Mouse (Mus musculus): ENCODE measurements at regions not wholly inside any gene's neighbourhood (a gene's known extent, or its start where the extent isn't known, plus 50 kb on each side); places are given as distances from the start of the nearest gene placed in this dataset.

DNA sequence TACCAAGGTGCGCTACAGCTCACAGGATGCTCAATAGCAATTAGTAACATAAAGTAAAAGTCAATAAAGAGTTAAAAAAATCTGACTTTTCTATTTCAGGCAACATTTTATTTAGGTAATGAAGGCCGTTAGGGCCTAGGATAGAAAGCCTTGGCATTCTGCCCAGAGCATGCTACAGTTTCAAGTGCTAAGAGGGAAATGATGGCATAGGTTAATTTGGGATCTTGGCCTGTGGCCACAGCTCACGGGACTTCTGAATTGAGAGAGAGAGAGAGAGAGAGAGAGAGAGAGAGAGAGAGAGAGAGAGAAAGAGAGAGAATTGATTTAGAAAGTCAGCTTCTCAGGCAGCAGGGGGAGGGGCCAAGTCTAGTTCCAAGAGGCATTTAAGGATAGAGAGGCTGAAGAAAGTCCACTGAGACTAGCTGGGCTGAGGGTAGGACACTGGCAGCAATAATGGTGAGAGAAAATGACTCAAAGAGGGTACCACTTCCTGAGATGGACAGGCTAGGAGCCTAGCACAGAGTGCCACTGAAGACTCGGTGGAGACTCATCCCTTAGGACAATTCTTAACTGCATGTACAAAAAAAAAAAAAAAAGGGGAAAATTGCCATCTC lies 52.6 kb upstream of the Klf14 start:
- intact Hi-C loops (cut with DNase I) = no loop called here
- peak; percentile 96 to 97 for DNase-seq

DNA sequence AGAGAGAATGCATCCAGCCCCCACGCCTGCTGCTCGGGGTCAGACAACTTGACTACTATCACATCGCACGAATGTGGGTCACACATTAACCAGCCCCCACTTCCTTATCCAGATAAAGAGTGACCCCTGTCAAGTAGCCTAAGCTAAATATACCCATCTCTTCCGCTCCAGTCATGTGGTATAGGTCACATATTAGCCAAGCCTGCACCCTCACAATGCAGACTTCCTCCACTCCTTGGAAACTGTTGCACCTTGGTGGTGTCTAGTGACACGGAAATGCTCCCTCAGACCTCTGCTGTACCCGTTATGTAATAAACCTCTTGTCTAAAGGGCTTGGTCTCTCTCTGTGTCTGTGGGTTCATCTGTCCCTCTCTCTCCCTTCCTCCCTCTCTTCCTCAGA lies 57.7 kb upstream of the Klf14 start:
- intact Hi-C loops (cut with DNase I) = no loop called here
- no peak for DNase-seq

DNA sequence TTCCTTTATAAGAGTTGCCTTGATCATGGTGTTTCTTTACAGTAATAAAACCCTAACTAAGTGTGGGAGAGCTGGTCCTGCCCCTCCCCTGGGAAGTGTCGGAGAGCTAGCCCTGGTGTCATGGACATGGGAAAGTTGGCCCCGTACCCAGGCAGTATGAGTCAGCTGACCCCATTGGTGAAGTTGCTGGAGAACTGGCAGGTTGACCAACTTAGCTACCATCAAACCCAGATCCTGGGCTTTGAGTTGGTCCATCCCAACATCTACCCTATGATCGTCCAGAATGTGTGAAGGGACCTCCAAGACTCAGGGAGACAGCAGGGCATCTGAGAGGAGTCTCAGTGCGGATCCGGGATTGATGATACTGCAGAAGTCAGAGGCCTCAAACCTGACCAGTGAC lies 62.9 kb upstream of the Klf14 start:
- intact Hi-C loops (cut with DNase I) = no loop called here
- no peak for DNase-seq

DNA sequence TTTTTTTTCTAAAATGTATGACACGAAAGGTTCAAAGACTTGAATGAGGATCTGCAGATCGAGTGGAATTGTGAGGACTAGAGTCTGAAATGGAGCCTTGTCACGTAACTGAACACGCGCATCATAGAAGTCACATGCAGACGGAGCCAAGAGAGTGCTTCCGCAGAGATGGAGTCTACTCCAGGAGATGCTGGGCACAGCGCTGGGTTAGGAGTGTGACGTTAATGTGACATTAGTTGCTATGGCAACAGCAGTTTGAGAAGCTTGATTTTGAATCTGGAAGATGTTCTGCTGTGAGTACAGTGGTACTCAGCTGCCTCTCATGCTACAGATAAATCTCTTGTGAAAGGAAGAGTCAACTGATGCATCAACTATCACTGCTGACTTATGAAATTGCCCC lies 70.9 kb upstream of the Klf14 start:
- DNase-seq = no peak
- intact Hi-C loops (cut with DNase I) = no loop called here

DNA sequence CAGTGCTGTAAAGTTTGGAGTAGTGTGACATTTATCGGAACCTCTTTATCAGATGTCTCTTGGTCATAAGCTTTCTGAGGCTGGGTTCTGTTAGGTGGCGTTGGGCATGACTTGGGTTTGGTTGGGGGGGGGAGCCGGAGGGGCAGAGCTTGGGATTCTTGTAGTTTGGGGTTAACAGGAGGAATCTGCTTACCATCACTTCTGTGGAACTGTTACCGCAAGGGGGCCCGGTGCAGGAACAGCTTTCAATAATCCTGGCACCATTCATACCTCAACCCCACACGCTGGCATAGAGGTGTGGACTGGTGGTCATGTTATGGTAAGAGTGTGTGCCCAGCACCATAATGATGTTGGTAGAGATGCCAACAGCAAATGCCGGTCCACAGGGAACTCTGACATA lies 72.1 kb upstream of the Klf14 start:
- intact Hi-C loops (cut with DNase I) = no loop called here
- DNase-seq = no peak

DNA sequence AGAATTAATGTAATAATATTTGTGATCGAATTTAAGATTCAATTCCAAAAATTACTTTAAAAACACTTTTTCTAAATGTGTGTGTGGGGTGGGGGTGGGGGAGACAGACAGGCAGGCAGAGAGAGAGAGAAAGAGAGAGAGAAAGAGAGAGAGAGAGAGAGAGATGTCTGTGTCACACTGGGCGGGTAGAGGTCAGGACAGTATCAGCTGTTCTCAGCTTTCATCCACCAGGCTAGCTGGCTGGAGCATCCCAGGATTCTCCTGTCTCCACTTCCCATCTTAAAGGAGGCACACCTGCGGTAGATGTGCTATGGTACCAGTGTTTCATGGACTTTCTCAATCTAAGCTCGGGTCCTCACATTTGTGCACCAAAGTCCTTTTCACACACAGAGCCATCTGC lies 73.3 kb upstream of the Klf14 start:
- intact Hi-C loops (cut with DNase I) = no loop called here
- no peak for DNase-seq

DNA sequence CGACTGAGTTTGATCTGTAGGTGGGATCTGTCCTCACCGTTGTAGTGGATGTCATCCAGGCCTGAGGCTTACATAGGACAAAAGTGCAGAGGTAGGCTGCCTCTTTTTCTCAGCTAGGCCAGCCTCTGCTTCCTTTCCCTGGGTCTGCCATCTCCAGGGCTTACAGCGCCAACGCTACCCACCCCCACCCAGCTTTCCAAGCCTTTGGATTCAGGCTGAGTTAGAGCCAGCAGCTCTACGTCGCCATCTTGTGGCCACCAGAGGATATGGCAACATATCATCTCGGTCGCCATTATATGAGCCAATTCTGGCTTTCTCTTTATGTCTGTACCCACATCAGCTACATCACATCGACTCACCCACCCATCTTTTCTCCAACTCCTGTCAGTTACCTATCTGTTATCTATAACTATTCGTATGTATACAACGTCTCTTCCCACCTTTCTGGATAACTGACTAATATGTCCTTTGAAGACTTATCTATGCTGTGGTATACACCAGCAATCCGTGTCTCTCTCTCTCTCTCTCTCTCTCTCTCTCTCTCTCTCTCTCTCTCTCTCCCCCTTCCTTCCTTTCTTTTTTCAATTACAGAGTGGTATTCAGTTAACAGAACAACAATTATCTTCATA lies 74.2 kb upstream of the Klf14 start:
- intact Hi-C loops (cut with DNase I) = no loop called here
- peak; percentile 67 to 70 for DNase-seq

DNA sequence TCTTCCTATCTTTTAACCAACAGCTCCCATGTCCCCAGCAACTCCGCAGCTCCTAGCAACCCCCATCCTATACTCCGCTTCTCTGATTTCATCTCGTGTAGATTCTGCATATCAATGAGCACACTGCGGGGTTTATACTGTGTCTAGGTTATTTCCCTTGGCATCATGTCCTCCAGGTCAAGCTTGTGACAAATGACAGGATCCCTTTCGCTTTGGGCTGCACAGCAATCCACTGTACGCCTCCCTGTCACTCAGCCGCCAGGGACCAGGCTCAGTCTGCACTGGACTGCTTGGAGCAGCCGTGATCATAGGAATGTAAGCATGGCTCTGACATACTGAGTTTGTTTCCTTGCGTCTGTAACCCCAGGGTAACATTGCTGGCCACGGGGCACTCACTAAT lies 75.9 kb upstream of the Klf14 start:
- intact Hi-C loops (cut with DNase I) = loop anchor here (2.0 kb wide), 1 partner anchor 52 kb away; no protein-coding TSS in a partner anchor
- DNase-seq = no peak

DNA sequence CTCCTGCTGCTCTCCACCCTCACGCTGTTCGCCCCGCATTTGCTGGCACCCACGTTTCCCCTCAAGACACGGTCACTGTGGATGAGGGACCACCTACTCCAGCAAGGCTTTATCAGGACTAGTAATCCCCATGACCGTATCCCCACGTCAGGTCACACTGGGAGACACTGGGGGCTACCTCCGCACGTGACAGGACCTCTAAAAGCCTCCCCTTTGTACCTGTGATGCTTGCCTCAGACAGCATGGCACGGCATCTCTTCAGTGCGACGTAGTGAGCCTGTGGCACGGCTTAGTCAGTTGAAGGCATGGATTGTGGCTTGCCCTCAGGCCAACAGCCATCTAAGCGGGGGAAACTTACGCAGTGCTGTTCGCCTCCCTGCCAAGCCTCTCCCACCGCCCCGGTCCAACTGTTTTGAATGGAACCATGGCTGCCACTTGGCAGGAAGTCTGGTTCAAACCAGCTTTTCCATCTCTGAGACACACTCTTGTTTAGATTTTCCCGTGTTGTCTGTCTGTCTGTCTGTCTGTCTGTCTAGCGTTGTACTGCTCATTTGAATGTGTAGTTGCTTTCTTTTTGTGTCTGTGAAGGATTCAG lies 79.0 kb upstream of the Klf14 start:
- peak; percentile 45 to 47 for DNase-seq
- intact Hi-C loops (cut with DNase I) = loop anchor here (2.0 kb wide), 1 partner anchor 635 kb away; no protein-coding TSS in a partner anchor

DNA sequence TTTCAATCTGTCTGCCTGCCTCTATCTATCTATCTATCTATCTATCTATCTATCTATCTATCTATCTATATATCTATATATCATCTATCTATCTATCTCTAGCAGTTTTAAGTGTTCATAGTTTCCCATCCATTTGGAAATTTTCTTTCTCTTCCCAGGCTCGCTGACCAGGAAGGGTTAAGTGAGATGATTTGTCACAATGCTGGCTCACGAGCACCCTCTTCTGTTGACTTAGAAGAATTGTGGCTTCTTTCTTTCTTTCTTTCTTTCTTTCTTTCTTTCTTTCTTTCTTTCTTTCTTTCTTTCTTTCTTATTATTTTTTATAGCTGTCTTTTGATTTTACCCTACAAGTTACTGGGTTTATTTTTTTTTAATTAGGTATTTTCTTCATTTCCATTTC lies 79.6 kb upstream of the Klf14 start:
- peak in 1 of 2 experiments; percentile 41 for DNase-seq
- intact Hi-C loops (cut with DNase I) = loop anchor here (2.0 kb wide), 1 partner anchor 636 kb away; no protein-coding TSS in a partner anchor

DNA sequence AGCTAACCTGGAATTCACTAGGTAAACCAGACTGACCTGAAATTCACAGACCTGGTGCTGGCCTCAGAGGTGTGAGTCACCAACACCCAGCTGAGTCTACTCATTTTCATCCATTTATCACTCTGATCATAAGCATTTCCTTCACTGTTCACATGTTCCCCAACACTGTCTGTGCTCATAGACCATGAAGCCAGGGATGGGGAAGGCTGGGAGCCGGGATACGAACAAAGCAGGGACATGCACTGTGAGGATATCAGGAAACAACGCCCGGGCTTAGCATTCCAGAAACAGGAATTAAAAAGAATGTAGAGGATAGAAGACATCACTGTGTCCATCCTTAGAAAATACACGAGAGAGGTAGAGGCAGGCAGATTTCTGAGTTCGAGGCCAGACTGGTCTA lies 80.6 kb upstream of the Klf14 start:
- intact Hi-C loops (cut with DNase I) = loop anchor here (2.0 kb wide), 1 partner anchor 637 kb away; no protein-coding TSS in a partner anchor
- no peak for DNase-seq

DNA sequence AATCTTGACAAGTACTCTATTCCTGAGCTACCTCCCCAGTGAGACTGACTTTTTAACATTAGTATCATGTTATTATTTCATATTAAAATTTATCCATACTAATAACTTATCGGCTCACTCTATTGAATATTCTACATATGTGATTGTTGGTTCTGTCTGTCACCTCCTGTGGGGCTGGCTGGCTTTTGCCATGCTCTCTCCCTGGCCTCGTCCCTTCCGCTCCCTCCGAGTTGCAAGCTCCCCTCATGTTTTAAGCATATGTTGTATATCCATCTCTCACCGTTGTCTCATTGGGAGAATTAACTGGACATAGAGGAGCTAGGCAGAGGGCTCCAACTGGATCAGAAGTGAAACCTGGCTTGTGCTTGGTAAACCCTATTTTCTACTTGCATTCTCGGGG lies 81.9 kb upstream of the Klf14 start:
- intact Hi-C loops (cut with DNase I) = no loop called here
- no peak for DNase-seq

DNA sequence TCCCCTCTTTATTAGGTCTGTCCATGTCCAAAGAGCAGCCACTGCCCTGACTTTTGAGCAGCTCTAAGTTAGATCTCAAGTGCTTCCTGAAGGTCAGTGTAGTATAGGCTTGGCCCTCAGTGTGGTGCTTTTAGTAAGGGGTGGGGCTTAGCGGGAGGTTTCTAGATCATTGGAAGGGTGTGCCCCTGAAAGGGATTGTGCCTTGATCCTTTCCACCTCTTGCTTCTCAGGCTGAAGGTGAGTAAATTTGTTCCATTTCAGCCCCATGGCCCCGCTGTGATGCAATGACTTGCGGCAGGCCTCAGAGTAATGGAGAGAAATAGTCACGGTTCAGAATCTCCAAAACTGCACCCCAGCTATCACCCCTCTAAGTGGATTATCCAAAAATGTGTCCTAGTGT lies 84.5 kb upstream of the Klf14 start:
- intact Hi-C loops (cut with DNase I) = no loop called here
- no peak for DNase-seq

DNA sequence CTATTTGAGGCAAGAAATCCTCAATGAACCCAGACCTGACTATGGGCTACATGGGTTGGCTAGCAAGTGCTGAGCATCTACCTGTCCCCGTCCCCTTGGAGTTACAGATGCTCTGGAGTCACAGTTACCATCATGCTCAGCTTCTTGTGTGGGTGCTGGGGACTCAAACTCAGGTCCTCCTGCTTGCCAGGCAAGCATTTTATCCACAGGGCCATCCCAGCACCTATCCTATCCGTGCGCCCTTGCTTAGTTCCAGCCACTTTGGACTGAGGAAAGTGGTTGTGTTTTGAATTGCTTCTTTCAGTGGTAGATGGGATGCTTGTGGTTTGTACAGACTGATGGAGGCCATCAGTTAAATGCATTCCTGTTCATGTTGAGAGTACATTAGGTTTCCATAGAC lies 85.0 kb upstream of the Klf14 start:
- intact Hi-C loops (cut with DNase I) = no loop called here

DNA sequence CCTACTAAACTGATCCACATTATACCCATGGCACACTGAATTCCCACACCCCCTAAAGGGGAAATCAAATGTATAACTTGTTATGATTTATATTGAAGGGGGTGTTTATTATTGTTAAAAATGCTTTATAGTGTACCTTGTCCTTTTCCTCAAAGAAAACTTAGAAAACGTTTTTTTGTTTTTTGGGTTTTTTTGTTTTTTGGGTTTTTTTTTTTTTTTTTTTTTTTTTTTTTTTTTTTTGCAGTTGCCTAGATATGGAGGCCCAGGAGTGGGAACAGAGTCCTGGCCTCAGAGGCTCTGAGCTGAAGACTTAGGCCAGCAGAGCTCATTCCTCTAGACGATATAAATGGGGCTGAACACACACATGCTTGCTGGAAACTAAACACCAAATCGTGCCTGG lies 87.3 kb upstream of the Klf14 start:
- DNase-seq = no peak
- intact Hi-C loops (cut with DNase I) = no loop called here

More for the DNA sequence above, 85.0 kb upstream of the Klf14 start:
- no peak for DNase-seq

DNA sequence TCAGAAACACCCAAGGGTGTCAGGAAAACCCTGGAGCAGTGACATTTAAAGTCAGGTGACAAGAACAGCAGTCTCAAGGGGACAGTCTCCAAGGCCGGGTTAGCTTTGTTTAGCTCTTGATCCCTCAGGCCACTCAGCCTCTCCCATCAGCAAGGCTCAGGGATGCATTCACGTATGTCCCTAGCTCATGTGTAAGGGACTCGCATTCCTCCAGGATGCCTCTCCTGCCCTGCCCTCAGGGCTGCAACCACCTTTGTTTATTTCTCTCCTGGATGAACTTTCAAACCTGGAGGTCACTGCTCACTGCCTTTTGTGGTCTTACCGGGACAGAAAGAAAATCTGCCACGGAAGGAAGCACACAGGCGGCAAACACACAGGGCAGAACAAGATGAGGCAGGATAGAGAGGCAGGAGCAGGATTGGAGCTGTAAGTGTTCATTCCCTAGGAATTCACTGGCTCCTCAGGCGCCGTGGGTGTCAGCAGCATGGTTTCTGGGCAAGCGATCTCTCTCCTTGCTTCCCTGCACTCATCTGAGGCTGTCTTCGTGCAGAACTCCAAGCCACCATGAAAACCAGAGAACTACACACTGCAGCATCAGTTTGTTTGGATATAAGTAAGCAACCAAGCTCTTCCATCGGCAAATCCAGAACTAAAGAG lies 90.2 kb upstream of the Klf14 start:
- no peak for DNase-seq
- intact Hi-C loops (cut with DNase I) = no loop called here

DNA sequence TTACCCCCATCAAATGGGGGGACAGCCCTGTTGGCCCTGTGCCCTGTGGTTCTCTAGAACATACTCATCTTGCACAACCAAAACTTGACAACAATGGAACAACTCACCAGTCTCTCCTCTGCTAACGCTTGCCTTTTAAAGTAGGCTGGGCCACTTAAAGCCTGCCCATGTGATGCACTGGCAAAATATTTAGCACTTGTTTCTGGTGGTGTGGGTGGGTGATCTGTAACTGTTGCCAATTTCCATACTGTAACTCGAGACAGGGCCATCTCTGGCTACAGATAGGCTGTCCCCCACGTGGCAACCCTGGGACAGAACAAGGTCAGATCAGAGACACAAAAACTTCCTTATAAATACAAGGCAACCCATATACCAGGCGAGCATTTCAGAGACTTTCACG lies 92.0 kb upstream of the Klf14 start:
- no peak for DNase-seq
- intact Hi-C loops (cut with DNase I) = no loop called here

DNA sequence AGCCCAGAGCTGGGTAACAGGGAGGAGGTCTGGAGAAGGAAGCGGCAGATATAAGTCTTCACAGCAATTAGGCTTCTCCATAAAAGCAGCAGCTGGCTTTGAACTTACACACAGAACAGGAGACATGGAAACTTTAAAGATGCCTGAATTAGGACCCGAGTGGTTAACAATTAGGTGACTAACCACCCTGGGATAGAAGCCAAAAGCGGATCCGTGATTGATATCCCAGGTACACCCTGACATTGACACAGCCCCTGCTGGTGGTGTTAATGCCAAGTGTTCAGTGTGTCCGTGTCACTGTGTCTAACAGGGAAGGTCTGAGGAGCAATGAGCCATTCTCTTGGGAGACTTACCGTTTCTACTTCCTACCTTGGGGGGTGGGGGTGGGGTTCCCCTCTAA lies 92.9 kb upstream of the Klf14 start:
- DNase-seq = no peak
- intact Hi-C loops (cut with DNase I) = no loop called here

DNA sequence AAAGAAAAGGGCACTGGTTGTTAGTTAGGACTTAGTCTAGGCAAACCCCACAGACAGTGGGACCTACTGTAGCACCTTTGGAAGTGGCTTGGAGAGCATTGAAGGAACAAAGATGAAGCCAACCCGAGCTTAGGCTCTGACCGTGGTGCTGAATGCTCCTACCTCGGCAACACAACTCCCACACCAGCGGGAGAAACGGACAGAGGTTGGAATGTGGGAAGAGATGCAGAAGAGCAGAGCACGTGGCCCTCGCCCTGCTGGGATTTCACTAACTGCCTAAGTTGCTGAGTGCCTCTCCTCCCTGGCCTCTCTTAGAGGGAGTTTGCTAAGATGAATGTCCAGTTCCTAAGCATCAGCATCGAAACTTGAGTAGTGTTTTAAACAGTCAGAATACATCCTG lies 94.1 kb upstream of the Klf14 start:
- intact Hi-C loops (cut with DNase I) = no loop called here
- peak; percentile 25 to 44 for DNase-seq

DNA sequence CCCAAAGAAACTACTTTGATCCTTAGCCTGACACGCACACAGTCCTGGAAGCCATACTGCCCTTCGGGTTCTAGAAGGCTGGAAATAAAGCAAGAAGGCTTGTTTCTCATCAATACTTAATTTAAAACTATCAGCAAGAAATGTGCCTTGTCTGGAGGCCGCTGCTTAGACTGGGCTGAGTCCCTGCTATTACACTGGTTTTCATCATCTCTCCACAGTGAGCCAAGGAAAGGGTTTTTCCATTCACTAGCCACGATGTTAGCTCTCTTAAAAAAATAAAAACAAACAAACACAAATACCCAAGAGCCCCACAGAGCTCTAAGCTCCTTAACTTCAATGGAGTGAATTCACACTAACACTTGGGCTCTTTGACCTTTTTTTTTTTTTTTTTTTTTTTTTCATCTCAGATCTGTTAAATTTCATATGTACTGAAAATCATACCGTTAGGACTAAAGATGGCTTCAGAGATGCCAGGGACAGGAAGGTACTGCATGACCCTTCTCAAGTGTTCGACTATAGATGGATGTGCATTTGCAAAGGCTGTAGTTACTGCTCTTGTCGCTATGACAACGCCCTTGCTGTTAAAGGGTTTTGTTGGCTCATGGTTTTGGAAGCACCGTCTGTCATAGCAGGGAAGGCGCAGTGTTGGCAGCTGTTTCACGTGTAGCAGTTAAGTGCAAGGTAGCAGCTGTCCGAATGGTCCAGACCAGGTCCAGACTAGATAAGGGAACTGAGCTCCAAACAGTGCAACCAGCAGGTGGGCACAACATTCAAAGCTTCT lies 98.1 kb upstream of the Klf14 start:
- DNase-seq = no peak

DNA sequence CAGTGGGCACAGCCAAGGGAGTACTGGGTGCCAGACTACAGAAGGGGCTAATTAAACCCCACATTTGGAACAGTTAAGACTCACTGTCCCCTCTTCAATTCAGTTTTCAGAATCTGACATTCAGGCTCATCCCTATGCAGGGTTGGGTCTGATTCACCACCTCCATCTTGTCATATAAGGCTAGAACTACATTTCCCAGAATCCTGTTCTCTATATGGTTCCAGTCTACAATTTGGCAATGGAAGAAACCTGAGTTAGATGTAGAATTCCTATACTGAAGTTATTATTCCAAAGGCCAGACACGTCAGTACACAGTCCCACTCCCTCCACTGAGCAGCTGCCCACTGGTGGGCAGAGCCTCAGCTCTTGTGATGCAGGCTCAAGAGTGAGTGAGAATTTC lies 99.4 kb upstream of the Klf14 start:
- DNase-seq = no peak
- intact Hi-C loops (cut with DNase I) = no loop called here

More for the DNA sequence above, 98.1 kb upstream of the Klf14 start:
- intact Hi-C loops (cut with DNase I) = no loop called here
